Mouse (Mus musculus): ENCODE results near the gene Fbxl15. TPM values are rescaled to one million over a fixed set of nuclear protein-coding genes. Genes with fewer than 3 reads are reported as not detected.

Fbxl15 gene
- polyA plus RNA-seq, 1 experiment from 2014 or later, result 55.6 TPM

- Histone ChIP-seq H3K4me1 (ENCODE audit: control insufficient read depth, insufficient read depth, low read depth, low read length) (no peaks in the 10 kb centered on the region; the same call in 1 of the 2 replicates), H3K9me3 (ENCODE audit: control insufficient read depth, low read length) (no peaks in the 10 kb centered on the region), H3K4me2 (ENCODE audit: low read length) (no peak overlapping the region), H3K36me3 (ENCODE audit: control insufficient read depth, insufficient read depth, low read length) (peaks cover 18% of the 10 kb centered on the region), H3K27me3 (replicated peaks; ENCODE audit: control insufficient read depth, insufficient read depth, low read length) (no peaks in the 10 kb centered on the region), H3K9ac (ENCODE audit: low read depth, low read length) (0 out of 2 replicates have a peak overlapping the region, but pooled peaks have one; percentile 4), H3K4me3 (ENCODE audit: low read length) (no peak overlapping the region), H3K27ac (ENCODE audit: low read depth, low read length) (no peak overlapping the region; the same call in 1 of the 2 replicates)
- 44% methylated on average over 21 of the region's 21 CpGs for WGBS
- ATAC-seq, result peak; percentile 38; the same call in 1 of the 2 replicates
Observed at GRCm38 (mm10) chr19:46374477-46375088, 46.6 kb downstream of the Fbxl15 start.

DNA sequence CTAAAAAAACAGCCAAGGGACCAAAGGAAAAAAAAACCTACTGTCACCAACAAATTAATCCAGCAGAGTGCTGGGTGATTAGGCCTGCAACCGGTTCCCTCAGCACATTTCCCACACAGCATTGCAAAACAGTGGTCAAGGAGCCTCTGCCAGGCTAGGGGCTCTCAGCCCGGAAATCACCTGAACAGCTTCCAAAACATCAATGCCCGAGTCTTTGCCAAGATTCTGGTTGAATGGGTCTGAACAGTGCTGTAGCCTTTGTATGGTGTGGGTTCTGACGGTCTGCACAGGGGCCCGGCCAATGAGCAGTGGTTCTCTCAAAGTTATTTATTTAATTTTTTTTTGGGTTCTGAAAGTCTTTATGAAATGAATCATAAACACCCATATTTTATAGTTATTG, 47.5 kb downstream of the Fbxl15 start:
- peaks cover 21% of the 10 kb centered on the region for H3K36me3 ChIP-seq (ENCODE audit: control insufficient read depth, insufficient read depth, low read length)
- no peaks in the 10 kb centered on the region for H3K27me3 ChIP-seq (replicated peaks; ENCODE audit: control insufficient read depth, insufficient read depth, low read length)
- H3K4me1 ChIP-seq (ENCODE audit: control insufficient read depth, insufficient read depth, low read depth, low read length), result no peaks in the 10 kb centered on the region; the same call in 1 of the 2 replicates
- H3K27ac ChIP-seq (ENCODE audit: low read depth, low read length), result peak overlapping the region; percentile 42; the same call in 1 of the 2 replicates
- peak; percentile 56; the same call in 1 of the 2 replicates for ATAC-seq
- no peaks in the 10 kb centered on the region for H3K9me3 ChIP-seq (ENCODE audit: control insufficient read depth, low read length)
- H3K4me2 ChIP-seq (ENCODE audit: low read length), result no peak overlapping the region
- WGBS, result 45% methylated on average over 5 of the region's 5 CpGs
- H3K4me3 ChIP-seq (ENCODE audit: low read length), result no peak overlapping the region
- H3K9ac ChIP-seq (ENCODE audit: low read depth, low read length), result no peak overlapping the region

DNA sequence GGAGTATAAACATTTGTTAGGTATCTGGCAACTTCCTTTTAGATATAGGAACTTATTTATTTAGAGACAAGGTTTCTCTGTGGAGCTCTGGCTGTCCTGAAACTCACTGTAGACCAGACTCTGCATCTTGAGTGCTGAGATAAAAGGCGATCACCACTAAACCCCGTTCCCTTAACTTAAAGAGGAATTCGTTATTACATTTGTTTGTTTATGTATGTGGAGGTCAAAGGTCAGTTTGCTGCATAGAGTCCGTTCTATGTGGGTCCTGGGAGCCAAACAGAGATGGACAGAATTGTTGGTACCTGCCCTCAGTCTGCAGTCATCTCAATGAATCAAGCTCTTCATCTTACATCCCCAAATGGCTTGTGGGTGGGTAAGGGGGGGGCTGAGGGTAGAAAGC, 47.9 kb downstream of the Fbxl15 start:
- 71% methylated on average over 4 of the region's 4 CpGs for WGBS
- no peaks in the 10 kb centered on the region for H3K27me3 ChIP-seq (replicated peaks; ENCODE audit: control insufficient read depth, insufficient read depth, low read length)
- no peak overlapping the region for H3K4me3 ChIP-seq (ENCODE audit: low read length)
- no peak overlapping the region for H3K9ac ChIP-seq (ENCODE audit: low read depth, low read length)
- H3K9me3 ChIP-seq (ENCODE audit: control insufficient read depth, low read length), result no peaks in the 10 kb centered on the region
- H3K27ac ChIP-seq (ENCODE audit: low read depth, low read length), result no peak overlapping the region; the same call in 1 of the 2 replicates
- no peak for ATAC-seq
- no peaks in the 10 kb centered on the region; the same call in 1 of the 2 replicates for H3K4me1 ChIP-seq (ENCODE audit: control insufficient read depth, insufficient read depth, low read depth, low read length)
- peaks cover 25% of the 10 kb centered on the region for H3K36me3 ChIP-seq (ENCODE audit: control insufficient read depth, insufficient read depth, low read length)
- no peak overlapping the region for H3K4me2 ChIP-seq (ENCODE audit: low read length)

MicroRNAs encoded within 50 kb of the gene (microRNA counts, 519-probe panel; counts per million panel counts)
- 2,287 counts per million, percentile 52 among the panel's probes with 10 or more counts for microRNA mmu-miR-146b

Small RNAs within 50 kb of the gene (microRNA-seq; reads per million reads assigned to microRNA genes)
- gene Mir146b, result 3.1 reads per million, percentile 8 among the genes with 10 or more reads in this experiment

Other genes starting within 250 kb of the Fbxl15 start
- not detected in 2 replicates for gene Elovl3, start 196.3 kb upstream of the Fbxl15 start, polyA plus RNA-seq (2015; fragmentation: Nextera tagmentation; extraction: Ambion mirVana)
- 0.20 and 0.81 TPM in 2 replicates for gene Pitx3, start 179.9 kb upstream of the Fbxl15 start, polyA plus RNA-seq (2015; fragmentation: Nextera tagmentation; extraction: Ambion mirVana)
- 60.3 and 71.0 TPM in 2 replicates for gene Gbf1, start 175.7 kb upstream of the Fbxl15 start, polyA plus RNA-seq (2015; fragmentation: Nextera tagmentation; extraction: Ambion mirVana)
- gene Nfkb2, start 23.9 kb upstream of the Fbxl15 start, polyA plus RNA-seq (2015; fragmentation: Nextera tagmentation; extraction: Ambion mirVana), result 2.4 and 3.3 TPM in 2 replicates
- gene Psd, start 1.0 kb upstream of the Fbxl15 start, polyA plus RNA-seq (2015; fragmentation: Nextera tagmentation; extraction: Ambion mirVana), result 99.1 and 112 TPM in 2 replicates
- 343 and 362 TPM in 2 replicates for gene Cuedc2, start 10.5 kb downstream of the Fbxl15 start, polyA plus RNA-seq (2015; fragmentation: Nextera tagmentation; extraction: Ambion mirVana)
- gene Mfsd13a, start 12.9 kb downstream of the Fbxl15 start, polyA plus RNA-seq (2015; fragmentation: Nextera tagmentation; extraction: Ambion mirVana), result 13.0 and 13.4 TPM in 2 replicates
- 2.4 TPM in 2 replicates for gene 2310034G01Rik, start 22.1 kb downstream of the Fbxl15 start, polyA plus RNA-seq (2015; fragmentation: Nextera tagmentation; extraction: Ambion mirVana)
- gene Actr1a, start 67.6 kb downstream of the Fbxl15 start, polyA plus RNA-seq (2015; fragmentation: Nextera tagmentation; extraction: Ambion mirVana), result 351 and 369 TPM in 2 replicates
- 19.8 and 24.2 TPM in 2 replicates for gene Sufu, start 68.7 kb downstream of the Fbxl15 start, polyA plus RNA-seq (2015; fragmentation: Nextera tagmentation; extraction: Ambion mirVana)
- 23.4 and 27.6 TPM in 2 replicates for gene Trim8, start 173.5 kb downstream of the Fbxl15 start, polyA plus RNA-seq (2015; fragmentation: Nextera tagmentation; extraction: Ambion mirVana)
- 211 and 247 TPM in 2 replicates for gene Arl3, start 245.0 kb downstream of the Fbxl15 start, polyA plus RNA-seq (2015; fragmentation: Nextera tagmentation; extraction: Ambion mirVana)
- 9.9 and 10.5 TPM in 2 replicates for gene Sfxn2, start 245.2 kb downstream of the Fbxl15 start, polyA plus RNA-seq (2015; fragmentation: Nextera tagmentation; extraction: Ambion mirVana)

All from hindbrain, embryonic 16.5 days (tissue).